Mouse (Mus musculus) forebrain, postnatal 0 days (tissue): ENCODE measurements at regions not wholly inside any gene's neighbourhood (a gene's known extent, or its start where the extent isn't known, plus 50 kb on each side); places are given as distances from the start of the nearest gene placed in this dataset.

Experiments used
- ATAC-seq: fragments of 200-750 bp; cut with Nextera tagmentation; 2 replicates; pipeline ENCODE4 v1.8.0; 2017; ENCODE audit warnings: mild to moderate bottlenecking, moderate library complexity
- DNase-seq: peaks from one replicate; pipeline ENCODE4 v3.0.0-alpha.2; 2015
- H3K27ac ChIP-seq: fragments of 300-500 bp; sonication (generic); 2 replicates; pipeline ENCODE4 v1.5.1; 2014; ENCODE audit warnings: low read depth, mild to moderate bottlenecking, antibody characterized with exemption, low read length, moderate library complexity, mixed read lengths
- H3K27me3 ChIP-seq: fragments of 300-500 bp; sonication (generic); 2 replicates; pipeline ENCODE4 v1.6.1; 2014; ENCODE audit warnings: mild to moderate bottlenecking, low read length, mixed read lengths; ENCODE audit not compliant: insufficient read depth
- H3K36me3 ChIP-seq: fragments of 300-500 bp; sonication (generic); 2 replicates; pipeline ENCODE4 v1.6.1; 2014; ENCODE audit warnings: mild to moderate bottlenecking, moderate library complexity; ENCODE audit not compliant: insufficient read depth
- H3K4me1 ChIP-seq: fragments of 300-500 bp; sonication (generic); 2 replicates; pipeline ENCODE4 v1.6.1; 2014; ENCODE audit warnings: antibody characterized with exemption; ENCODE audit not compliant: insufficient read depth
- H3K4me2 ChIP-seq: fragments of 300-500 bp; sonication (generic); 2 replicates; pipeline ENCODE4 v1.6.1; 2014; ENCODE audit warnings: low read depth, mild to moderate bottlenecking, moderate library complexity
- H3K4me3 ChIP-seq: fragments of 300-500 bp; sonication (generic); 2 replicates; pipeline ENCODE4 v1.5.1; 2014; ENCODE audit warnings: low read depth, low read length, mixed read lengths
- H3K9ac ChIP-seq: fragments of 300-500 bp; sonication (generic); 2 replicates; pipeline ENCODE4 v1.6.1; 2014; ENCODE audit warnings: mild to moderate bottlenecking
- H3K9me3 ChIP-seq: fragments of 300-500 bp; sonication (generic); 2 replicates; pipeline ENCODE4 v1.6.1; 2016; ENCODE audit warnings: low read length
- CTCF ChIP-seq: sonication (generic); IDR thresholded peaks from 2 replicates; pipeline ENCODE4 v1.5.1; 2016; ENCODE audit warnings: antibody characterized with exemption, control low read depth, low read depth
- WGBS: fragments of 180-500 bp; shearing (Covaris S2); extraction: QIAGEN DNeasy Blood & Tissue Kit; methylation state at CpG from one replicate; pipeline ENCODE4 v1.1.7; 2014; 5-methylcytosine and 5-hydroxymethylcytosine counted together

DNA sequence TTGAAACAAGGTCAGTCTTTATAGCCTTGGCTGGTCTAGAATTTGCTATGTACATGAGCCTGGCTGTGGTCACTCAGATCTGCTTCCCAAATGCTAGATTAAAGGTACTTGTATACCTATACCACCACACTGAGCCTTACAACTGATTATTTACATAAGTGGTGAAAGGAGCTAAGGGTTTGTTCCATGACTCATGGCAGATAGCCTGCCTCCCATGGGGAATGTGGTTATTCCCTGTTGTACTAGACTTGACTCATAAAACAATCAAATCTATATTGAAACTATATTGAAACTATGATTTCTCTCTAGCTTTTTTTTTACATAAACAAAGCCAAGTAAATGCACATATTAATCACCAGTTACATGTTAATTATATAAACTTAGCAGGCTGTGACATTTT is 1061.9 kb upstream of the Tenm2 start:
- Histone ChIP-seq H3K9me3 (no peaks in the 10 kb centered on the region), H3K9ac (no peak overlapping the region), H3K27me3 (no peaks in the 10 kb centered on the region), H3K4me3 (no peak overlapping the region), H3K27ac (no peak overlapping the region), H3K36me3 (no peaks in the 10 kb centered on the region), H3K4me2 (no peak overlapping the region), H3K4me1 (no peaks in the 10 kb centered on the region)
- no peak for TF ChIP-seq CTCF
- DNase-seq (no peak), ATAC-seq (no peak)

DNA sequence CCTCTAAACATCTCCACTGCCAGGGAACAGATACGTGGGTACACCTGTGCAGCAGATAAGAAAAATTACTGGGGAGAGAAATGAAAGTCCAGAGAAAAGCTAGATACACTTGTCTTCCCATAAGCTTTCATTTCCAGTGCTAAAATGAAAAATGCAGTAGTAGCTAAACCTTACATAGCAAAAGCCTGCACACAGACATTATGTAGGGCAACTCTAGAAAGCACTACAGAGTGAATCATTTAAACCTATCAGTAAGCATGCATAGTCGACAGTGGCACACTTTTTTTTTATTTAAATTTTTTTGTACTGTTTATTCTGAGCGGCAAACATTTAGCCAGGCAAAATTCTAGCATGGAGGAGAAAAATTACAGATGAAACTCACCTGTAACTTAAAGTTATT is 1055.5 kb upstream of the Tenm2 start:
- WGBS, result 83% methylated on average over 3 of the region's 3 CpGs
- no peaks in the 10 kb centered on the region for H3K27me3 ChIP-seq
- no peaks in the 10 kb centered on the region for H3K9me3 ChIP-seq
- no peak overlapping the region for H3K4me3 ChIP-seq
- TF ChIP-seq CTCF, result no peak
- no peaks in the 10 kb centered on the region for H3K4me1 ChIP-seq
- no peak for ATAC-seq
- H3K9ac ChIP-seq, result no peak overlapping the region
- H3K27ac ChIP-seq, result no peak overlapping the region
- H3K4me2 ChIP-seq, result no peak overlapping the region
- no peak for DNase-seq
- H3K36me3 ChIP-seq, result no peaks in the 10 kb centered on the region

DNA sequence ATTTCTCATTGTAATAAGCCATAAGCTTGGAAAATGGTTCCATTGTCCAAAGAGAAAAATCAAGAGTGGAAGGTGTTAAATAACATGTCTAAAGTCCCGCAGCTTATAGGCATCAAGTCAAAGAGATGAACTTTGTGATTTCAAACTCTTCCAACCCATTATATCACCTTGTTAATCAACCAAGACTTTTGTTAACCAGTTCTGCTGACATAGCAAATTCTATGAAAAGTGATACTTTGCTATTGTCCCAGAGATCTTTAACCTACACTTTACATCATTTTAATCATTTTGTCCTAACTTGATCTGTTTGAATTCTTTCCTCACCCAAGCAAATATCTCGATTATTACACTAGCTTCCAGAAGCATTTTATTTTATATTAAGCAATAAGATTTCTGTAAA is 1045.2 kb upstream of the Tenm2 start:
- no peak overlapping the region for H3K4me2 ChIP-seq
- no peak overlapping the region for H3K9ac ChIP-seq
- no peaks in the 10 kb centered on the region for H3K27me3 ChIP-seq
- H3K4me1 ChIP-seq, result no peaks in the 10 kb centered on the region
- WGBS, result 83% methylated on average over 2 of the region's 2 CpGs
- no peak overlapping the region for H3K4me3 ChIP-seq
- no peak for TF ChIP-seq CTCF
- H3K27ac ChIP-seq, result no peak overlapping the region
- H3K36me3 ChIP-seq, result no peaks in the 10 kb centered on the region
- no peak for ATAC-seq
- DNase-seq, result no peak
- H3K9me3 ChIP-seq, result no peaks in the 10 kb centered on the region
